Mouse (Mus musculus): ENCODE data around the gene Enpp6. TPM values are rescaled to one million over a fixed set of nuclear protein-coding genes. Genes with fewer than 3 reads are reported as not detected.

The Enpp6 gene
- total and polyA plus RNA-seq, 2 experiments from 2014 or later: 4.2 to 12.8 TPM

DNA sequence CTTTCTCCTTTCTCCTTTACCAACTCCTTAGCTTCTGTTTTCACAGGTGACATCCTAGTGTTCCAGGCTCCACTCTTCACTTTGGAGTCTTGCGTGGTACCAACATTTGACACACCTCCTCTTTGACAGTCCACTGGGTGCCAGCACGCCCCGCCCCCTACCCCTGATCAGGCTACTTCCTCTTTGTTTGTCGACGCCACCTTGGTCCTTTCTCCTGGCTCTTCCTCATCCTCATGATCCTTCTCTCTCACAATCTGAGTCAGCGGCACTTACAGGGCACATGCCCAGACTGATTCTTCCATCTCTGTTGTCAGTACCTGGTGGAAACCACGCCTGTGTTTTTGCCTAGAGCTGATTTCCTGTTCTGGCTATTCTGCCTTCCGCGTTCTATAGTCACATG is 5.9 kb downstream of the Enpp6 start:
- 94% methylated on average over 9 of the region's 9 CpGs for WGBS
- no peak for ATAC-seq
- Histone ChIP-seq H3K36me3 (ENCODE audit: insufficient read depth, low read length) (no peaks in the 10 kb centered on the region), H3K27me3 (ENCODE audit: insufficient read depth, low read length) (no peaks in the 10 kb centered on the region), H3K4me2 (ENCODE audit: low read depth, low read length) (no peak overlapping the region), H3K27ac (no peak overlapping the region), H3K4me3 (ENCODE audit: low read length) (no peak overlapping the region), H3K9me3 (ENCODE audit: low read length) (no peaks in the 10 kb centered on the region), H3K4me1 (ENCODE audit: insufficient read depth, low read length) (no peaks in the 10 kb centered on the region), H3K9ac (replicated peaks; ENCODE audit: low read length) (no peak overlapping the region)
- no peak for TF ChIP-seq CTCF (IDR thresholded peaks at IDR 0.05; ENCODE audit: low read depth)
- DNase-seq (ENCODE audit: low spot score): no peak

DNA sequence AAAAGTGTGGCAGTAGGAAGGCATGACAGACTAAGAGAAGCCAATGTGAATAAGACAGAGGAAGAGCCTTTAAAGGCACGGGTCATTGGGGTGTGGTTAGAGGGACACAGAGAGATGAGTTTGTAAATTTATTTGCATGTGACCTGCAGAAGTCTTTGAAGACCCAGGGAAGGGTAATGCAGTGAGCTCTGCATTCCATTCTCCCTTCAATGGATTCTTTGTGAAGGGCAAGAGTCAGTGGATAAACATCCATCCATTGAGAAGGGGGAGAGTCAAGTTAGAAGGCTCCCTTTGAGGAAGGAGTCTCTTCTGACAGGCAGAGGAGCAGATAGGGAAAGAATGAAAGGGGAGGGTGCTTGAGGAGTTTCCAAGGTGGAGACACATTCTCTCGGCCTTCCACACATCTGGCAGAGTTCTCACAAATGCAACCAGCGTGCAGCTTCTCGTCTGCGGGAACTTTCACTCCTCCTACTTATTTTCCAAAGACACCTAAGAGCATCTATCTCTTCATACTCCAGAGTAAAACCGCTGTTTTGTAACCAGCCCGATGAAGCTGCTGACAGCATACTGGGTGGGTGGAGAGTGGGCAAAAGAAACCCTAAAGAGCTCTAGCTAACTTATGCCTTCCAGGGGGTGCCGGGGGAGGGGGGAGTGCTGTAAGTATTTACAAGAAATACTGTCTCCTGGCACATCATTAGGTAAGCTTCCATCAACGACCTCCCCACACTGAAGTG is 9.4 kb downstream of the Enpp6 start:
- Histone ChIP-seq H3K4me3 (ENCODE audit: low read length) (no peak overlapping the region), H3K4me2 (ENCODE audit: low read depth, low read length) (no peak overlapping the region), H3K27ac (no peak overlapping the region), H3K36me3 (ENCODE audit: insufficient read depth, low read length) (no peaks in the 10 kb centered on the region), H3K9me3 (ENCODE audit: low read length) (no peaks in the 10 kb centered on the region), H3K4me1 (ENCODE audit: insufficient read depth, low read length) (no peaks in the 10 kb centered on the region), H3K27me3 (ENCODE audit: insufficient read depth, low read length) (no peaks in the 10 kb centered on the region), H3K9ac (replicated peaks; ENCODE audit: low read length) (no peak overlapping the region)
- no peak for ATAC-seq
- 61% methylated on average over 9 of the region's 9 CpGs for WGBS
- DNase-seq (ENCODE audit: low spot score): no peak
- TF ChIP-seq CTCF (IDR thresholded peaks at IDR 0.05; ENCODE audit: low read depth): no peak

- no peak overlapping the region for H3K4me3 ChIP-seq (ENCODE audit: low read length)
- no peaks in the 10 kb centered on the region for H3K27me3 ChIP-seq (ENCODE audit: insufficient read depth, low read length)
- no peak for ATAC-seq
- no peak for TF ChIP-seq CTCF (IDR thresholded peaks at IDR 0.05; ENCODE audit: low read depth)
- no peaks in the 10 kb centered on the region for H3K4me1 ChIP-seq (ENCODE audit: insufficient read depth, low read length)
- H3K27ac ChIP-seq: no peak overlapping the region
- H3K9me3 ChIP-seq (ENCODE audit: low read length): no peaks in the 10 kb centered on the region
- no peak overlapping the region for H3K4me2 ChIP-seq (ENCODE audit: low read depth, low read length)
- no peak for DNase-seq (ENCODE audit: low spot score)
- no peaks in the 10 kb centered on the region for H3K36me3 ChIP-seq (ENCODE audit: insufficient read depth, low read length)
- 45% methylated on average over 5 of the region's 5 CpGs for WGBS
- no peak overlapping the region for H3K9ac ChIP-seq (replicated peaks; ENCODE audit: low read length)
Observed at GRCm38 (mm10) chr8:47005676-47006075, 19.0 kb downstream of the Enpp6 start.

- H3K4me1 ChIP-seq (ENCODE audit: insufficient read depth, low read length): no peaks in the 10 kb centered on the region
- ATAC-seq (no peak), DNase-seq (ENCODE audit: low spot score) (no peak)
- H3K9ac ChIP-seq (replicated peaks; ENCODE audit: low read length): no peak overlapping the region
- H3K36me3 ChIP-seq (ENCODE audit: insufficient read depth, low read length): no peaks in the 10 kb centered on the region
- H3K27me3 ChIP-seq (ENCODE audit: insufficient read depth, low read length): no peaks in the 10 kb centered on the region
- TF ChIP-seq CTCF (IDR thresholded peaks at IDR 0.05; ENCODE audit: low read depth): no peak
- H3K4me3 ChIP-seq (ENCODE audit: low read length): no peak overlapping the region
- H3K27ac ChIP-seq: no peak overlapping the region
- WGBS: 76% methylated on average over 9 of the region's 9 CpGs
- no peak overlapping the region for H3K4me2 ChIP-seq (ENCODE audit: low read depth, low read length)
- no peaks in the 10 kb centered on the region for H3K9me3 ChIP-seq (ENCODE audit: low read length)
Observed at GRCm38 (mm10) chr8:47006785-47007184, 20.1 kb downstream of the Enpp6 start.

DNA sequence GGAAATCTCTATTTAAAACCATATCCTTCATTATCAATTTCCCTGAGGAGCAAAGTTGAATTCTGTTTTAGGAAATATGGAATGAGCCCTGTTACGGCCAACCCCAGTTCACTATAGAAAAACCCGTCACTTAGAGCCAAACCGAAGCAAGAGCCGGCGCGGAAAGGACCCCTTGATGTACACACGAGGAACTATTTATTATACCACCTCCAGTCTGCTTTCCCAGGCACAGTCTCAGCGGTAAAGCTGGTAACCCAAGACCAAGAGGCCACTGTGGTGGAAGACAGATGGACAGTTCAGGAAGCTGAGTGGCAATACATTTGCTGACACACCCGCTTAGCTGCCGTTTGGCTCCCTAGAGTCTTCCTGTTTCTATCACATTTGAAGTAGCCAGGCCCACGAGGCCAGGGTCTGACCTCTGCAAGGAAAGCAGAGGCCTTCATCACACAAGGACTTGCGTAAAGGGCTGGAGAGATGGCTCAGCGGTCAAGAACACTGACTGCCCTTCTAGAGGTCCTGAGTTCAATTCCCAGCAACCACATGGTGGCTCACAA is 21.6 kb downstream of the Enpp6 start:
- DNase-seq (ENCODE audit: low spot score) (no peak), ATAC-seq (no peak)
- Histone ChIP-seq H3K9ac (replicated peaks; ENCODE audit: low read length) (no peak overlapping the region), H3K36me3 (ENCODE audit: insufficient read depth, low read length) (no peaks in the 10 kb centered on the region), H3K27ac (no peak overlapping the region), H3K9me3 (ENCODE audit: low read length) (no peaks in the 10 kb centered on the region), H3K4me2 (ENCODE audit: low read depth, low read length) (no peak overlapping the region), H3K27me3 (ENCODE audit: insufficient read depth, low read length) (no peaks in the 10 kb centered on the region), H3K4me3 (ENCODE audit: low read length) (no peak overlapping the region), H3K4me1 (ENCODE audit: insufficient read depth, low read length) (no peaks in the 10 kb centered on the region)
- 84% methylated on average over 13 of the region's 13 CpGs for WGBS
- TF ChIP-seq CTCF (IDR thresholded peaks at IDR 0.05; ENCODE audit: low read depth): no peak

DNA sequence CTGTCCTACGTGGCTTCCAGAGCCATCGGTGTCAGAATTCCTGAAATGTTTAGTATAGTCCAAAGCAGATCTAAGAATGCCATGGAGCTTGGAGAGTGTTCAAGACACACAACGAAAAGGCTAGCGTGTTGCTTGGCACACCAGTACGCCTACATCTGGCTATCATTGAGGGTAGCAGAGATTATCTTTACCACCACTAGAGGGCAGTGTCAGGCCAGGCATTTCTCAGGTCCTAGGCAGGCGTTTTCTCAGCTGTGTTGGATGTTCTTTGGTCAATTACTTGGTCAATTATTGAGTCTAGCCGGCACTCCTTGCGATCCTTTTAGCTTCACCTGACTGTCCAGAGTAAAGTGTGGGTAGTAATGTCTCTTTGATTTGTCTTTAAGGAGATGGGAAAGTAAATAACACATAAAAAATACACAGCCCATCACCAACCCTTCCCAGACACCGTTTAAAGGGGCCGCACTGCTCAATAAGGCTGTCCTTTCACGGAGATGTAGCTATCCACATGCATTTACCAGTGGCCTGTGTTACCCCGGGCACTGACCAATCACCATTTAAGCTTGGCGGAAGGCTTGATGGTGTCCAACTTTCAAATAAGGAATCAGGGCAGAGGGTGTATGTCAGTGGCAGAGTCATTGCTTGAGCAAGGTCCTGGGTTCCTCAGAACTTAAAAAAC is 29.7 kb downstream of the Enpp6 start:
- DNase-seq (ENCODE audit: low spot score): peak; percentile 90
- Histone ChIP-seq H3K9ac (replicated peaks; ENCODE audit: low read length) (no peak overlapping the region), H3K4me1 (ENCODE audit: insufficient read depth, low read length) (no peaks in the 10 kb centered on the region), H3K4me3 (ENCODE audit: low read length) (no peak overlapping the region), H3K27me3 (ENCODE audit: insufficient read depth, low read length) (no peaks in the 10 kb centered on the region), H3K27ac (no peak overlapping the region), H3K9me3 (ENCODE audit: low read length) (no peaks in the 10 kb centered on the region), H3K4me2 (ENCODE audit: low read depth, low read length) (no peak overlapping the region), H3K36me3 (ENCODE audit: insufficient read depth, low read length) (no peaks in the 10 kb centered on the region)
- WGBS: 34% methylated on average over 13 of the region's 13 CpGs
- peak; percentile 86 for ATAC-seq
- TF ChIP-seq CTCF (IDR thresholded peaks at IDR 0.05; ENCODE audit: low read depth): peak; percentile 98

DNA sequence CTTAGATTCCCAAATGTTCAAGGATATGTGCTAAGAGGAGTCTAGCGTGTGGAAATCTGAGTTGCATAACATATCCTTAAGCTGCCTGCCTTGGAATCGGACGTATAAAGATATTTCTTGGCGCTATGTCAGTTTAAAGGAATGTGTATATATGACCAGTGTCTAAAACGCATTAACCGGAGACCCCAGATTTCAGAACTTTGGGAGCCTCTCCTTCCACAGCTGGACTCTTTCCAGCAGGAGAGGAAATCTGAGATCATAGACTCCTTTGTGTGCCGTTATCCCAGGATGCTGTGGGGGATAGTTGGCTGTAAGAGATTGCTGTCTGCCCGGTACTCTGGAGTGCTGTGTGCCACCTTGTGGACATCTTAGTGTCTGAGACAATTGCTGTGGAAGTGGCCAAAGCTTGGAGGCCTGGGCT is 34.5 kb downstream of the Enpp6 start:
- Histone ChIP-seq H3K27ac (no peak overlapping the region), H3K4me3 (ENCODE audit: low read length) (no peak overlapping the region), H3K4me1 (ENCODE audit: insufficient read depth, low read length) (no peaks in the 10 kb centered on the region), H3K9ac (replicated peaks; ENCODE audit: low read length) (no peak overlapping the region), H3K36me3 (ENCODE audit: insufficient read depth, low read length) (no peaks in the 10 kb centered on the region), H3K4me2 (ENCODE audit: low read depth, low read length) (no peak overlapping the region), H3K27me3 (ENCODE audit: insufficient read depth, low read length) (no peaks in the 10 kb centered on the region), H3K9me3 (ENCODE audit: low read length) (no peaks in the 10 kb centered on the region)
- peak; percentile 57 for TF ChIP-seq CTCF (IDR thresholded peaks at IDR 0.05; ENCODE audit: low read depth)
- ATAC-seq: no peak
- 64% methylated on average over 8 of the region's 8 CpGs for WGBS
- peak; percentile 45 for DNase-seq (ENCODE audit: low spot score)

All from hindbrain, postnatal 0 days (tissue).